Mouse (Mus musculus) cerebellum, postnatal 10 days (tissue): ENCODE measurements around the gene Igsf21.

ENCODE experiments used
- DNase-seq, 2 experiments: peaks; one replicate each; pipeline ENCODE4 v3.0.0; 2021; ENCODE audit warnings: mixed read lengths in 2 of 2

The Igsf21 gene

GRCm38 (mm10) chr4:140246180-140247005 lies at the start of gene Igsf21:
Gene Igsf21 (minus strand): TSS chr4:140246784.
- peak; percentile 81 to 82 for DNase-seq

GRCm38 (mm10) chr4:140285726-140286316 lies 39.2 kb upstream of the Igsf21 start:
- peak; percentile 66 to 72 for DNase-seq

- DNase-seq: peak in 1 of 2 experiments; percentile 30
Measured at GRCm38 (mm10) chr4:140283398-140283797, 36.8 kb upstream of the Igsf21 start.

DNA sequence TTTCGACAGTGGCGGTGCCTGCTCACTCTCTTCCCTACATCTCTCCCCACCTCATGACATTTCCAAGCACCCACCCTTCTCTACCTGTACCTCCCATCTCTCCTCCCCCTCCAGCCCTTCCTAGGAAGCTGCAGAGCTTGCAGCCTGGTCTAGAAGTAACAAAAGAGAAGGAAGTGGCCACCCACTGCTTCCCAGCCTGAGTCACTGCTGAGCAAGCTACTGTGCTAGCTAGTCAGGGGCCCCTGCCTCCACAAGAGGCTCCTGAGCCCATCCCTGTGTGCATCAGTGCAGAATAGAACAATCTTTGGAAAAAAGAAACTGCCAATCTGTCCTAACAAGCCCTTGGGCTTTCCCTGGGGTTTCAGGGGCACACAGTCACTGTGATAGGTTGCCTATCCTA lies 31.7 kb upstream of the Igsf21 start:
- no peak for DNase-seq

GRCm38 (mm10) chr4:140271913-140272312 lies 25.3 kb upstream of the Igsf21 start:
- DNase-seq: peak; percentile 69 to 77

DNA sequence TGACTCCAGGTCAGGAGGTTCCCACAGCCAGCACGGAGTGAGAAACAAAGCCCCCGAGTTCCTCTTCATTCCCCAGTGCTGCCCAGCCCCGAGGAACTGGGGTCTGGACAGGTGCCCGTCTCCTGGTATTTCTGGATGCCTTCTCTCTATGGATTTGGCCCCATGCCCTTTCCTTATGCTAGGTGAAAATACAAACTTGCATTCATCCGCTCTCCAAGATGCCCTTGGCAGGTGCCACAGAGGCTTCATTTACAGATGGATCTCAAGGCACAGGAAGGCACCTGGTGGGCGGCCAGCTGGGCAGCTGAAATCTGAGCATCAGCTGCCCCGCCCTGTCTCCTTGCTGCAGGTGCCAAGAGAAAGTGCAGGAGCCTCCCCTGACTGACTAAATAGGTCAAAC lies 23.9 kb upstream of the Igsf21 start:
- peak; percentile 92 to 95 for DNase-seq

DNA sequence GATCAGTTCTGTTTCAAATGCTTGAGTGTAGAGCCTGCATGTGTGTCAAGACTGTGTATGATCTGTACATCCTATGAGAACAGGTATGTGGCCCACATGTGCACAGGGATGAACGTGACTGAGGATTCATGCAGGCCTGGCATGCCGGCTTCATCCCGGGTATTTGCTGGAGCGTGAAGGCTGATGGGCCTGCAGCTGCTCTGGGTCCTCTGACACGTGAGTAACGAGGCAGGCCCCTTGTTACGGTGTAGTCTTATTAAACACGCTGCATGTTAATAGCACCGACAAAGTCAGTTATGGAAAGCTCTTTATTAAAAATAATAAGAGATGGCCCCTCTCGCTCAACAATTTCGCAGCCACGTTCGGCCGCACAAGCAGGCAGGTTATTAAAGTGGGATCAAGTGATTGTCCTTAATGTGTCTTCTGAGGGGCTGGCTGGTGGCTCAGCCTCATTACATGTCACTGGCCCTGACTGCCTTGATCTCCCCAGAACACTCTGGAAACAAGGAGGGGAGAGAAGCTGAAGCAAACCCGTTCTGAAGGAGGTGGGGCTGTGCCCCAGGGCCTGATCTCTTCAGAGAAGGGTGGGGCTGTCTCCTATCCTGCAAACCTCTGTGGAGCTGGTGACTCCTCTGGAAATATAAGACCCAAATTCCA lies 22.7 kb upstream of the Igsf21 start:
- peak in 1 of 2 experiments; percentile 48 for DNase-seq

- no peak for DNase-seq
Measured at GRCm38 (mm10) chr4:140267835-140268234, 21.3 kb upstream of the Igsf21 start.

- peak; percentile 32 to 58 for DNase-seq
Measured at GRCm38 (mm10) chr4:140267086-140267485, 20.5 kb upstream of the Igsf21 start.

DNA sequence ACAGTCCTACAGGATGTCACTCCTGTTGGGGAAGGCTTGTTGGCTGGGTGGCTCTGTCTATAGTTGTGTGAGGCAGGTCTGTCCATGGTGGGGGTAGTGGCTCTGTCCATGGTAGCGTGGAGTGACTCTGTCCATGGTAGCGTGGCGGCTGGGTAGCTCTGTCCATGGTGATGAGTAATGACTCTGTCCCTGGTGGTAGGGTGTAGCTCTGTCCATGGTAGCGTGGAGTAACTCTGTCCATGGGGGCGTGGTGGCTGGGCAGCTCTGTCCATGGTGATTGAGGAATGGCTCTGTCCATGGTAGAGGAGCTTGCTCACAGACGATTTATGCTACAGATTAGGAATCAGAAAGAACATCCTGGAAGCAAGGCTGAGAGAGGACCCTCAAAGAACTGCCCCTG lies 12.4 kb upstream of the Igsf21 start:
- peak in 1 of 2 experiments; percentile 49 for DNase-seq

GRCm38 (mm10) chr4:140252369-140252768 lies 5.8 kb upstream of the Igsf21 start:
- DNase-seq: peak; percentile 84 to 89

DNA sequence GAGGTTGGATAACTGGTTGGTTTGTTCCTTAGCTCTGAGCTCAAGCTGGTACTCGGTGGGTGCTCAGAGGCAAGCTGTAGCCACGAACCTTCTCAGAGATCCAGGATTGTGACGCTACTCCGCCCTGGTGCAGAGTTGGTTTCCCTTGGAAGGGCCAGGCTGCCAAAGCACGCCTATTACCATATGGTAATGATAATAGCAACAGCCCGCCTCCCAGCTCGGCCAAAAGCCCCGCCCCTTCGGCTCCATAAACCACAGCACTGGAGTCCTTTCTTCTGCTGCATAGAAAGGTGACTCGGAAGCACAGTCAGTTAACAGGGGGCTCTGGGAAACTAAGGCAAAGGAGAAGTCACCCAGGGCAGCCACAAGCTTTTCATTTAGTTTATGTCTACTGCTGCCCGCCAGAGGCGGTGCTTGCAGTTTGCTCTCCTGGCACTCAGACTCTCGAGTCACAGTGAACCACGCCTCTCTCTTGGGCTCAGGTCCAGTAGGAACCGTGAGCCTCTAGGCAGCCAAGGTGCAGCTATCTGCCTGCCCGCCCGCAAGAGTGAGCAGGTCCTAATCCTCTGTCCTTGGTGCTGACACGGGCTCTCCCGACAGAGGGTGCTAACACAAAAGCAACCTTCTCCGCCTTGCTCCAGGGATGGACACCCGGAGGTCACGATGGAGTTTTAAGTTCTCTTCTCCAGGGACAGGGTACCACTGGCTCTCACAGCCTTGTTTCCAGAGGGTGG lies 2.6 kb upstream of the Igsf21 start:
- DNase-seq: peak; percentile 88 to 89

GRCm38 (mm10) chr4:140248396-140248795 lies 1.8 kb upstream of the Igsf21 start:
- DNase-seq: peak; percentile 49

DNA sequence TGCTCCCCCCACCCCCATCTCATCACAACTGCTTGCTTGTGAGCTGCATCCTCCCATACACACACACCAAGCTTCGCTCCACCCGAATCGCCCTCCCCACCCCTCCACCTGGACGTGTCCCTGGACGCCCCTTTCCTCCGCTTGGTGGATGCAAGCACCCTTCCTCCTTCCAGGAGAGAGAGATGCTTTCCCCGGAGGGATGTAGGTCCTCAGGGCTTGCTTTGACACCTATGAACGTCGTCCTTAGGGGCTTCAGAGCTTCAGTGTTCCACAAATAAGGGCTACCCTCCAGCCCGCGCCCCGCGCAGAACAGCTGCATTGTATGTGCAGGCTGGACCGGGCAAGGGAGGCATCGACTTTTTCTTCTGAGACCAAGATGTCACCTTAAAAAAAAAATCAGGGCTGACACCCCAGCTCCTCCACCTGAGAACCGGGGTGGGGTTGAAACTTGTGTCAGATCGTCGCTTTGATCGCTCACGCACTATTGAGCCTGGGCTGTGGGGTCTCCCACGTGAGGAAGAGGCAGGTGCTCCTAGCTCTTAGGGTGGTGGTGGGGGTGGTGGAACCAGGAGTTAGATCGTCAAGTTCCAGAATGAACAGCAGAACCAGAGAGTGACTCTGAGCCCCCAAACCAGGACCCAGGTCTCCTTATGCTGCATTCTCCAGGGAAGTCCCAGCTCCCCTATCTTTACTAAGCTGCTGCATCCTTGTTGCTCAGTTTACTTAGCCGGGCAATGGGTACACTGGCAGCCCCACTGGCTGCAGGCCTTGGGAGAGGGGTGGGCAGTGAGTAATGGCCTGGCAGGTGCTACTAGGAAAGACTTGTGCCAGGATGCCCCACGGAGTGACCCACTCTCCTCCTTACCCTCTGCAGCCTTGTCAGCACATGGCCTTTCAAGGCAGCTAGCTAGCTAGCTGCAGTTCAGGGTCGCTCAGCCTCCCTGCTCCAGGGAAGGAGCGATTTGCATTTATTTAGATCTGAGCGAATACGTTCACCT lies 721 bp upstream of the Igsf21 start:
- DNase-seq: peak; percentile 62 to 79

DNA sequence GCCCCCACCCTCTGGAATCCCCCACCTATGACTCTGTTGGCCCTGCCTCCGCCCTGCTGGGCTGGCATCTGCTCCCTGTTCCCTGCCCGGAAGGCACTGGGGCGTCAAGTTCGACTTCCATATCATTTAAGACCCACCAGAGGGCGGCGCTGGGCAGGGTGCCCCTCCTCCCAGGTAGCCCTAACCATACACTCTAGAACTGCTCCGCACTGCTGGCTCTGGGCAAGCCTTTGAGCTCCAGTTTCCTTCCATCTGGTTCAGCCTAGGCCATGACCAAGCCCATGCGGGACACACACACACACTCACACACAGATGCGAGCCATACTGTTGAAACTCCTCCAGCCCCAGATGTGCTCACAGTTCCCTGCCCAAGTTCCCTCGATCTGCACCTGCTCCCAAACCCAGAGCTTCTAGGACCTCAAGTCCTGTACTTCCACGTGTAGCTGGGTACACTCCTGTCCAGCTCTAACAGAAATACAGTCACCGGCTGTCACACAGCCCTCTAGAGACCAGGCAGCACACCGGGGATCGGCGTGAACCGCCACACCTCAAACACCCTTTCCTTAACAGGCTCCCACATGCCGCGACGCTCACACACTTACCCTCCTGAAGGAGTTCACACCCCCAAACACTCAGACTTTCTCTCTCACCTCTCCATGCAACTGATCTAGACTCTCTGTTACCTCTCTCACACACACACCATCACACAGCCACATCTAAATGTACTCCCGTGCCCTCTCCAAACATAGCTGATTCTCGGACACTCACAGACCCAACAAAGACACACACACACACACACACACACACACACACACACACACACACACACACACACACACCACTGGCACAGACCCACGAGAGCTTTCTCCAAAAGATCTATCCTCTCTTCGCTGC lies 1.1 kb downstream of the Igsf21 start:
- peak; percentile 94 to 97 for DNase-seq

- no peak for DNase-seq
Measured at GRCm38 (mm10) chr4:140244835-140245234, 1.7 kb downstream of the Igsf21 start.

- peak; percentile 85 to 87 for DNase-seq
Measured at GRCm38 (mm10) chr4:140244161-140244813, 2.3 kb downstream of the Igsf21 start.

DNA sequence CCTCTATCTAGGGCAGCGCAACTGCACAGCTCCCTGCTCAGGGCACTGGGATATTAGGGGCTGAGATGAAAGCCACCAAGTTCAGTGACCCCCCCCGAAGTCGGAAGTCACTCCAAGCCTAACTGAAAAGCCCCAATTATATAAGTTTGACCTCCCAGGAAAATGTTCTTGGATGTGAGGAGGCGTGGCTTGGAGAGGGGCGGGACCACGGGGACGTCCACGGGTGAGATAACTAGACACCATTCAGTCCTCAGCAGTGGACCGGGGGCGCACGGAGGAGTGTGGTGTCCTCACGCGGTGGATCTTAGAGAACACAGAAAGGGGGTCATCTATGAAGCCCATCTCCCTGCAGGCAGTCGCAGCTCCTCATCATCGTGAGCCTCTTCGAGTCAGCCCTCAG lies 3.4 kb downstream of the Igsf21 start:
- DNase-seq: peak; percentile 46 to 47

GRCm38 (mm10) chr4:140242291-140242690 lies 4.3 kb downstream of the Igsf21 start:
- DNase-seq: peak; percentile 72 to 79

- DNase-seq: peak; percentile 72 to 79
Measured at GRCm38 (mm10) chr4:140237305-140237741, 9.3 kb downstream of the Igsf21 start.
